Mouse (Mus musculus): ENCODE results near the gene Sema7a. TPM values are rescaled to one million over a fixed set of nuclear protein-coding genes. Genes with fewer than 3 reads are reported as not detected.

The Sema7a gene
- polyA plus RNA-seq, 1 experiment: 1.0 TPM

GRCm38 (mm10) chr9:57959399-57959798, 19.5 kb downstream of the Sema7a start:
- no peaks in the 10 kb centered on the region for H3K4me1 ChIP-seq (ENCODE audit: control insufficient read depth, insufficient read depth, low read length)
- H3K4me3 ChIP-seq (ENCODE audit: insufficient read depth, low read length): no peak overlapping the region
- no peak for TF ChIP-seq CTCF (IDR thresholded peaks at IDR 0.05; ENCODE audit: low read depth, low read length)
- no peak for TF ChIP-seq POLR2A (IDR thresholded peaks at IDR 0.05; ENCODE audit: borderline replicate concordance, low read depth, low read length)
- H3K27ac ChIP-seq (ENCODE audit: insufficient read depth, low read depth, low read length): no peak overlapping the region

- no peak overlapping the region for H3K4me3 ChIP-seq (ENCODE audit: insufficient read depth, low read length)
- TF ChIP-seq CTCF (IDR thresholded peaks at IDR 0.05; ENCODE audit: low read depth, low read length): no peak
- no peak for TF ChIP-seq POLR2A (IDR thresholded peaks at IDR 0.05; ENCODE audit: borderline replicate concordance, low read depth, low read length)
- H3K4me1 ChIP-seq (ENCODE audit: control insufficient read depth, insufficient read depth, low read length): no peaks in the 10 kb centered on the region
- H3K27ac ChIP-seq (ENCODE audit: insufficient read depth, low read depth, low read length): no peak overlapping the region
Measured at GRCm38 (mm10) chr9:57959886-57960866, 20.3 kb downstream of the Sema7a start.

- TF ChIP-seq CTCF (IDR thresholded peaks at IDR 0.05; ENCODE audit: low read depth, low read length): no peak
- no peak for TF ChIP-seq POLR2A (IDR thresholded peaks at IDR 0.05; ENCODE audit: borderline replicate concordance, low read depth, low read length)
- Histone ChIP-seq H3K27ac (ENCODE audit: insufficient read depth, low read depth, low read length) (no peak overlapping the region), H3K4me1 (ENCODE audit: control insufficient read depth, insufficient read depth, low read length) (no peaks in the 10 kb centered on the region), H3K4me3 (ENCODE audit: insufficient read depth, low read length) (no peak overlapping the region)
Measured at GRCm38 (mm10) chr9:57961226-57961625, 21.3 kb downstream of the Sema7a start.

- Histone ChIP-seq H3K4me3 (ENCODE audit: insufficient read depth, low read length) (no peak overlapping the region), H3K27ac (ENCODE audit: insufficient read depth, low read depth, low read length) (no peak overlapping the region), H3K4me1 (ENCODE audit: control insufficient read depth, insufficient read depth, low read length) (no peaks in the 10 kb centered on the region)
- TF ChIP-seq POLR2A (IDR thresholded peaks at IDR 0.05; ENCODE audit: borderline replicate concordance, low read depth, low read length) (no peak), CTCF (IDR thresholded peaks at IDR 0.05; ENCODE audit: low read depth, low read length) (no peak)
Measured at GRCm38 (mm10) chr9:57961863-57962778, 22.2 kb downstream of the Sema7a start.

DNA sequence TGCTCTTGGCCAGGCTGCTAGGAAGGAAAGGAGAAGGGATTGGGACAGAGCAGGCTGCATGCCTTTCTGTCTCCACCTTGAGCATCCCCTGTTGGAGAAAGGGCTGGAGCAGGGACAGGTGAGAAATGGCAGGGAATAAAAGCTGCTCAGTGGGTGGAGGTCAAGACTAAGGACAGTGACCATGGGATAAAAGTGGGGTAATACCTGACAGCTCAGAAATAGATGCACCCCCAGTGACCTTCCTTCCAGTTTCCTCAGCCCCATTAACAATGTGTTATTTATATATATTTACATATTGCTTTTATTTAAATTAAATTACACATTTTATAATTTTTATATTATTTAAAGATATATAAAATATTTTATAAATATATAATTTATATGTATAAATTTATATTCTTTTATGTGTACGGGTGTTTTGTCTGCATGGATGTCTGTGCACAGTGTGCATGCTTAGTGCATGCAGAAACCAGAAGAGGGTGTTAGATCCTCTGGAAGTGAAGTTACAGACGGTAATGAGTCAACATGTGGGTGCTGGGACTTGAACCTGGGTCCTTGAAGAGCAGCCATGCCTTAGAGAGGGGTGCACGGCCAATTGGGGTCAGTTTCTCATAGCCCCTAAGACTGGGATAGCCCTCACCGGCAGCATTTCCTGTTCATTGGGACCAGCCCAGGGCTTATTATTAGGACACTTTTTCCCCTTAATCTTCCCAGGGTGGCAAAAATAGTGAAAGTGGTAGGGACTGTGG, 23.5 kb downstream of the Sema7a start:
- Histone ChIP-seq H3K4me3 (ENCODE audit: insufficient read depth, low read length) (no peak overlapping the region), H3K4me1 (ENCODE audit: control insufficient read depth, insufficient read depth, low read length) (no peaks in the 10 kb centered on the region), H3K27ac (ENCODE audit: insufficient read depth, low read depth, low read length) (no peak overlapping the region)
- TF ChIP-seq CTCF (IDR thresholded peaks at IDR 0.05; ENCODE audit: low read depth, low read length) (no peak), POLR2A (IDR thresholded peaks at IDR 0.05; ENCODE audit: borderline replicate concordance, low read depth, low read length) (no peak)

- Histone ChIP-seq H3K27ac (ENCODE audit: insufficient read depth, low read depth, low read length) (no peak overlapping the region), H3K4me1 (ENCODE audit: control insufficient read depth, insufficient read depth, low read length) (no peaks in the 10 kb centered on the region), H3K4me3 (ENCODE audit: insufficient read depth, low read length) (no peak overlapping the region)
- TF ChIP-seq CTCF (IDR thresholded peaks at IDR 0.05; ENCODE audit: low read depth, low read length): no peak
- TF ChIP-seq POLR2A (IDR thresholded peaks at IDR 0.05; ENCODE audit: borderline replicate concordance, low read depth, low read length): no peak
Measured at GRCm38 (mm10) chr9:57963998-57964395, 24.1 kb downstream of the Sema7a start.

DNA sequence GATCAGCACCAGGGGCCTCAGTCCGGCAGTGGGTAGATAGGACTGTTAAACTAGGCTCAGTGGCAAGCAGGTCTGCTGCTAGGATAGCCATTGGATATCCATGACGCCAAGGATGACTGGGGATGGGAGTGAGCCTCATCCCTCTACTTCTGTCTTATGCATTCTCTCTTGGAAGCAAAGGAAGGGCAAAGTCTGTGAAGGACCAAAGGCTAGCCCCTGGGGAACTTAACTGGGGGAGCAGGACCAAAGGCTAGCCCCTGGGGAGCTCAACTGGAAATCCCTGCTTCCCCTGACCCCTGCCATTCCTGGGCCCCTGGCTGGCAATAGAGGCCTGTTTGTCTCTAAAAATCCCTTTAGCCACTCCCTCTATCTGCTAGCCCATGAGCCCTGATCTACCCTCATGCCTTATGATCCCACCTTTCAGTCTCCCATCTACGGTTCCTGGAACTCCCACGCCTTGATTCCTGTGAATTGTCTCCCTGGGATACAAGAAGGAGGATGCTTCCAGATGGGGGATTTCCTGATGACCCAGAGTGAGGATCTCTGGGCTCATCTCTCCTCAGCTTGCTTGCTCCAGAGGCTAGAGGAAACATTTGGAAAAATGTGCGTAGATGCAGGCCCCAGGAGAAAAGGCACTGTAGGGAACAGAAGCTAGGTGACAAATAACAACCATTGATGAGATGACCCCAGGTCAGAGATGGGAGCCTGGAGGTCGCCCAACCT, 24.8 kb downstream of the Sema7a start:
- Histone ChIP-seq H3K27ac (ENCODE audit: insufficient read depth, low read depth, low read length) (no peak overlapping the region), H3K4me1 (ENCODE audit: control insufficient read depth, insufficient read depth, low read length) (no peaks in the 10 kb centered on the region), H3K4me3 (ENCODE audit: insufficient read depth, low read length) (no peak overlapping the region)
- TF ChIP-seq CTCF (IDR thresholded peaks at IDR 0.05; ENCODE audit: low read depth, low read length): no peak
- no peak for TF ChIP-seq POLR2A (IDR thresholded peaks at IDR 0.05; ENCODE audit: borderline replicate concordance, low read depth, low read length)

GRCm38 (mm10) chr9:57965281-57966185, 25.6 kb downstream of the Sema7a start:
- no peak for TF ChIP-seq CTCF (IDR thresholded peaks at IDR 0.05; ENCODE audit: low read depth, low read length)
- no peak for TF ChIP-seq POLR2A (IDR thresholded peaks at IDR 0.05; ENCODE audit: borderline replicate concordance, low read depth, low read length)
- H3K4me3 ChIP-seq (ENCODE audit: insufficient read depth, low read length): no peak overlapping the region
- H3K27ac ChIP-seq (ENCODE audit: insufficient read depth, low read depth, low read length): no peak overlapping the region
- no peaks in the 10 kb centered on the region for H3K4me1 ChIP-seq (ENCODE audit: control insufficient read depth, insufficient read depth, low read length)

Measured in bone marrow macrophage, adult 2 months (primary cell).